Mouse (Mus musculus) stomach, embryonic 15.5 days (tissue): ENCODE results near the gene Zan. TPM values are rescaled to one million over a fixed set of nuclear protein-coding genes. Genes with fewer than 3 reads are reported as not detected.
A peak's percentile ranks its signal among the peaks of the same experiment; 100 is the strongest.

ENCODE experiments used
- ATAC-seq: fragments of 200-750 bp; cut with Nextera tagmentation; 2 replicates; pipeline ENCODE4 v1.8.0; 2017; ENCODE audit warnings: low read depth, moderate number of reproducible peaks, moderate TSS enrichment; ENCODE audit not compliant: insufficient read depth, low FRiP score
- H3K27ac ChIP-seq: fragments of 300-500 bp; sonication (generic); 2 replicates; pipeline ENCODE4 v1.5.1; 2015; ENCODE audit warnings: mild to moderate bottlenecking, inconsistent platforms
- H3K27me3 ChIP-seq: fragments of 300-500 bp; sonication (generic); replicated peaks from 2 replicates; pipeline ENCODE4 v1.6.1; 2015; ENCODE audit warnings: inconsistent platforms
- H3K36me3 ChIP-seq: fragments of 300-500 bp; sonication (generic); 2 replicates; pipeline ENCODE4 v1.6.1; 2015; ENCODE audit warnings: inconsistent platforms
- H3K4me1 ChIP-seq: fragments of 300-500 bp; sonication (generic); 2 replicates; pipeline ENCODE4 v1.6.1; 2015; ENCODE audit warnings: inconsistent platforms
- H3K4me2 ChIP-seq: fragments of 300-500 bp; sonication (generic); 2 replicates; pipeline ENCODE4 v1.6.1; 2015; ENCODE audit warnings: mild to moderate bottlenecking, inconsistent platforms
- H3K4me3 ChIP-seq: fragments of 300-500 bp; sonication (generic); replicated peaks from 2 replicates; pipeline ENCODE4 v1.5.1; 2015; ENCODE audit warnings: inconsistent platforms
- H3K9ac ChIP-seq: fragments of 300-500 bp; sonication (generic); 2 replicates; pipeline ENCODE4 v1.6.1; 2015; ENCODE audit warnings: inconsistent platforms
- H3K9me3 ChIP-seq: fragments of 300-500 bp; sonication (generic); 2 replicates; pipeline ENCODE4 v1.6.1; 2016; ENCODE audit warnings: inconsistent platforms
- WGBS: fragments of 180-500 bp; shearing (Covaris S2); methylation state at CpG from one replicate; pipeline ENCODE4 v1.1.7; 2015; 5-methylcytosine and 5-hydroxymethylcytosine counted together
- polyA plus RNA-seq: library from polyadenylated mRNA; unstranded; fragments of >200 nt; fragmentation: Nextera tagmentation; extraction: Ambion mirVana; gene quantifications from 2 replicates; pipeline ENCODE4 v1.2.1, GENCODE M21; 2015

Gene Zan
- polyA plus RNA-seq, 1 experiment from 2014 or later = 0.72 TPM

DNA sequence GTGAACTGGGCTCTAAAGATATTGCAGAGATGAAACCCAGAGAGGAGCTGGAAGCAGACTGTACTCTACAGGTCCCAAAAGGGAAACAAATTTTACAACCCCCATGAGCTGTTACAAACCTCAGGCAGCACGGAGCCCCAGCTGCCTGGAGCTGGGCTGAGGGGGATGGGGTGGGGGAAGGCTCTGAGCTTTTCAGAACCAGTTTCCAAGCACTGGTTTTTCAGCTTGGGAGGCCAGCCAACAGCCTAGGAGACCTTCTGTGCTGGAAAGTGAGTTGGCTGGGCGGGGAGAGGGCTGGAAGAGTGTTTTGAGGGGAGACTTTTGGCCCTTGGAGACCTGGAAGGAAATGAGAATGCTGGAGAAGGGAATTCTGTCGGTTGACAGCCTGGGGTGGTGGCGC lies 14.7 kb upstream of the Zan start:
- H3K4me2 ChIP-seq = no peak overlapping the region
- H3K27me3 ChIP-seq = peaks cover under 1% of the 10 kb centered on the region
- no peak for ATAC-seq
- no peaks in the 10 kb centered on the region for H3K36me3 ChIP-seq
- H3K4me3 ChIP-seq = no peak overlapping the region
- no peaks in the 10 kb centered on the region for H3K9me3 ChIP-seq
- WGBS = 50% methylated on average over 4 of the region's 4 CpGs
- H3K4me1 ChIP-seq = no peaks in the 10 kb centered on the region
- no peak overlapping the region for H3K9ac ChIP-seq
- H3K27ac ChIP-seq = no peak overlapping the region

DNA sequence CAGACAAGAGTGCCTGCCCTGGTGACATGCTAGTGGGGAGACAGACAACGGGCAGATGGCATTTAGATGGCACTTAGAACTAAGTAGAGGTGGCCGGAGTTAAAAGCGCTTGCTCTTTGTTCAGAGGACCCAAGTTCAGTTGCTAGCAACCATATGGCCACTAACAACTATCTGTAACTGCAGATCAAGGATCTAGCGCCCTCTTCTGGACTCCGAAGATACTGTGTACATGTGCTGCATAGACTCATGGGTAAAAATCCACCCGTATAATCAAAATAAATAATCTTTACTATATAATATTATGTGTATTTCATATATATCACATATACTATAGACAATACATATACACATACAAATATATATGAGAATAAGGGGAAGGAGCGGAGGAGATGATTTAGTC lies 10.8 kb upstream of the Zan start:
- Histone ChIP-seq H3K4me2 (no peak overlapping the region), H3K27me3 (peaks cover 14% of the 10 kb centered on the region), H3K9me3 (no peaks in the 10 kb centered on the region), H3K9ac (no peak overlapping the region), H3K4me1 (peaks cover 11% of the 10 kb centered on the region; the same call in 1 of the 2 replicates), H3K36me3 (no peaks in the 10 kb centered on the region), H3K4me3 (no peak overlapping the region), H3K27ac (no peak overlapping the region)
- ATAC-seq = no peak
- 85% methylated on average over 7 of the region's 7 CpGs for WGBS

DNA sequence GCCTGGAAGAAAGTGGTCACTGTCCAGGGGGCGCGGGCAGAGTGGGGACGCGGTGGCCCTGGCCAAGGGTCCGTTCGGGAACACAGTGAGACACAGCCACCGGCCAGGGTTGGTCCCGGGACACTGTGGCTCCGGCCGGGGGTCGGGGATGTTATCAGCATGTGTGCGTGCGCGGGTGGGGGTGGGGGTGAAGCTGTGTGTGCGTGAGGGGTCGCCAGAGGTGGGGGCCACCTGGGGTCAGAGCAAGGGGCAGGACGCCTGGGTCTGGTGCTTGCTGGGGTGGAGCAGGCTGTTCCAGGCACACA lies 8.9 kb upstream of the Zan start:
- H3K9me3 ChIP-seq = no peaks in the 10 kb centered on the region
- H3K9ac ChIP-seq = no peak overlapping the region
- peaks cover 14% of the 10 kb centered on the region for H3K27me3 ChIP-seq
- H3K27ac ChIP-seq = no peak overlapping the region
- no peak for ATAC-seq
- H3K36me3 ChIP-seq = no peaks in the 10 kb centered on the region
- 1% methylated on average over 17 of the region's 17 CpGs for WGBS
- H3K4me2 ChIP-seq = peak overlapping the region; percentile 44
- H3K4me1 ChIP-seq = peaks cover 11% of the 10 kb centered on the region; the same call in 1 of the 2 replicates
- peak overlapping the region; percentile 23 for H3K4me3 ChIP-seq

- Histone ChIP-seq H3K4me2 (peak overlapping the region; percentile 44), H3K9me3 (no peaks in the 10 kb centered on the region), H3K4me1 (peaks cover 11% of the 10 kb centered on the region; the same call in 1 of the 2 replicates), H3K4me3 (peak overlapping the region; percentile 23), H3K36me3 (no peaks in the 10 kb centered on the region), H3K9ac (no peak overlapping the region), H3K27ac (no peak overlapping the region), H3K27me3 (peaks cover 14% of the 10 kb centered on the region)
- WGBS = 11% methylated on average over 30 of the region's 30 CpGs
- no peak for ATAC-seq
Measured at GRCm38 (mm10) chr5:137485071-137485850, 8.4 kb upstream of the Zan start.

DNA sequence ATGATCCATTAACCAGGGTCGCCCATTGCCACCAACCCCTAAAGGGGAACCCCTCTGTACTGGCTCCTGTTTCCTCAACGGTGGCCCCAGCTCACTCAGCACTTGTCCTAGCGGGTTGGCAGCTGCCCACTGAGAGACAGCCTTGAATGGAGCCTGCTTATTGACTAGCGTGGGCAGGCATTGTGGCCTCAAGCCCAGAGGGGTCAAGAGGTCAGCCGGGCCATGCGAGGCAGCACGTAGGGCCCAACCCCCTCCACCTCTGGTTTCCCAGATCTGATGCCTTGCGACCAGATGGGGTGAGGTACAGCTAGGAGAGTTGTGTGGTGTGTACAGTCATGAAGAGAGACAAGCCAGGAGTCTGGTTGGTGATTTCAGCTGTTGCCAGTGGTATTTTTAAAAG lies 5.0 kb upstream of the Zan start:
- ATAC-seq = no peak
- peaks cover 11% of the 10 kb centered on the region; the same call in 1 of the 2 replicates for H3K4me1 ChIP-seq
- H3K4me3 ChIP-seq = no peak overlapping the region
- no peak overlapping the region for H3K4me2 ChIP-seq
- H3K9me3 ChIP-seq = no peaks in the 10 kb centered on the region
- H3K27ac ChIP-seq = no peak overlapping the region
- H3K36me3 ChIP-seq = no peaks in the 10 kb centered on the region
- 34% methylated on average over 8 of the region's 8 CpGs for WGBS
- peaks cover 14% of the 10 kb centered on the region for H3K27me3 ChIP-seq
- no peak overlapping the region for H3K9ac ChIP-seq

DNA sequence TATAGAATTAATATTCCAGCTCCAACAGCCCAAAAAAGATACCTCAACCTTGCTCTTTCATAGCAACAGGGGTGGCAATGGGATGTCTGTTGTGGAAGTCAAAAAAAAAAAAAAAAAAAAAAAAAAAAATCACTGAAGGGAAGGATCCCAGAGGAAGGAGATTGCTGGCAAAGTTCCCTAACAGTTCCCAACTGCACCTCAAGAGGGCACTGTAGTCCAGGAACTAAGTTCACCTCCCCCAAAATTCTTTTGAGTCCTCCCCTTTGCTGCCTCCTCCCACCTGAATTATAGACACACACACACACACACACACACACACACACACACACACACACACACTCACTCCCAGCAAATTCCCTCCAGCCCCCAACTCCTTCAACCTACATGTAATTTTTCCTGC lies 4.3 kb upstream of the Zan start:
- Histone ChIP-seq H3K27me3 (peaks cover 11% of the 10 kb centered on the region; the same call in 1 of the 2 replicates), H3K4me2 (no peak overlapping the region), H3K9me3 (no peaks in the 10 kb centered on the region), H3K4me1 (peaks cover 11% of the 10 kb centered on the region; the same call in 1 of the 2 replicates), H3K27ac (no peak overlapping the region), H3K9ac (no peak overlapping the region), H3K4me3 (no peak overlapping the region), H3K36me3 (no peaks in the 10 kb centered on the region)
- no peak for ATAC-seq

DNA sequence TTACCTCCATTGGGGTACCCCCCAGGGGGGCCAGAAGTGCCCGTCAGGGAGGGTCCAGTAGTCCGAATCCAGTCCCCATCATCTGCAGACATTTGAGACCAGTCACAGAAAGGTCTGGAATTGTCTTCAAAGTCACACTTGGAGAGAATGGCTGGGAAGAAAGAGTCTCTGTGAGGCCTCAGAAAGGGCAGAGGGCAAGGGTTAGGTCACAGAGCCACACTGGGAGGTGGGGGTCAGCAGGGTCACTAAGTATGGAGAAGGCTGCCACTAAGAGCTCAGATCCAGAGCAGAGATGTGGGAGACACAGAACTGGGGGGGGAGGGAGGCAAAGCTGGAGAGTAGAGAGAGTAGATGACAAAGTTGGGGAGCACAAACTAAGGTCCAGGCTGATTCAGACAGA lies 2.5 kb downstream of the Zan start:
- ATAC-seq = no peak
- H3K4me3 ChIP-seq = no peak overlapping the region
- no peak overlapping the region for H3K9ac ChIP-seq
- no peaks in the 10 kb centered on the region for H3K36me3 ChIP-seq
- H3K9me3 ChIP-seq = no peaks in the 10 kb centered on the region
- no peak overlapping the region for H3K27ac ChIP-seq
- no peaks in the 10 kb centered on the region for H3K4me1 ChIP-seq
- H3K4me2 ChIP-seq = no peak overlapping the region
- 56% methylated on average over 2 of the region's 2 CpGs for WGBS
- H3K27me3 ChIP-seq = no peaks in the 10 kb centered on the region

- Histone ChIP-seq H3K4me2 (no peak overlapping the region), H3K27ac (peak overlapping the region; percentile 77)
Measured at GRCm38 (mm10) chr5:137472252-137472904, 4.5 kb downstream of the Zan start.

DNA sequence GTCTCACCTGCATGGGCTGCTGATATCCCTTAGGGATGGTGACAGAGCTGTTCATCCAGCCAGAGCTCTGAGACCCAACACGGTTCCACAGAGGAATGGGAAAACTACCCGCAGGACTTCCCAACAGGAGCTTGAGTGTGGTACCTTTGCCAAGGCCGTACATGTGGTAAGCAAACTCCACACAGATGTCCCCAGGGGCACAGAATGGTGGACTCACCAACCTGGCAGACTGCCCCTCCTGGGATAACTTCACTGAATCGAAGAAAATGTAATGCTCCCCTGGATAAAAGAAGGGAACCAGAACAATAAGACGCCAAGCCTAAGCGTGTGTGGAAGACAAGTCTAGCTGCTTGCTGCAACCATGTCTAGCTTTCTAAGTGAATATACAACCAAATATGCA lies 9.9 kb downstream of the Zan start:
- no peak overlapping the region for H3K4me2 ChIP-seq
- H3K9me3 ChIP-seq = no peaks in the 10 kb centered on the region
- no peak overlapping the region for H3K27ac ChIP-seq
- ATAC-seq = no peak
- H3K4me1 ChIP-seq = no peaks in the 10 kb centered on the region
- H3K36me3 ChIP-seq = no peaks in the 10 kb centered on the region
- no peaks in the 10 kb centered on the region for H3K27me3 ChIP-seq
- 91% methylated on average over 6 of the region's 6 CpGs for WGBS
- no peak overlapping the region for H3K9ac ChIP-seq
- H3K4me3 ChIP-seq = no peak overlapping the region

More at GRCm38 (mm10) chr5:137472252-137472904, 4.5 kb downstream of the Zan start:
- Histone ChIP-seq H3K9ac (no peak overlapping the region), H3K9me3 (no peaks in the 10 kb centered on the region), H3K4me1 (no peaks in the 10 kb centered on the region), H3K36me3 (no peaks in the 10 kb centered on the region), H3K27me3 (no peaks in the 10 kb centered on the region), H3K4me3 (no peak overlapping the region)
- peak; percentile 88 for ATAC-seq
- 61% methylated on average over 5 of the region's 5 CpGs for WGBS

DNA sequence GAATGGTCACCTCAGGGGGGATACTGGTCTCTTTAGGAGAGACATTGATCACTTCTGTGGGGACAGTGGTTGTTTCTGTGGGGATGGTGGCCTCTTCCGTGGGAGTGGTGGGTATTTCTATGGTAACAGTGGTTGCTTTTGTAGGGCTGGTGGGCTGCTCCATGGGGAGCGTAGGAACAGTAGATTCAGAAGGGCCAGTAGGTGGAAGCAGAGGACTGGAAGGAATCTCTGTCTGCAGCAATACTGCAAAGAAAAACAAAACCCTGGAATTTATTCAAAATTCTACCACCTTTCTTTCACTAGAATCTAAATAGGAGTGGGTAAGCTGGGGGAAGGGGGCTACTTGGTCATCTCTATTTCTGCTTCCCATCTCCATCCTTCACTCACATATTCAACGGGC lies 11.8 kb downstream of the Zan start:
- H3K4me2 ChIP-seq = no peak overlapping the region
- ATAC-seq = no peak
- H3K27ac ChIP-seq = no peak overlapping the region
- no peaks in the 10 kb centered on the region for H3K4me1 ChIP-seq
- 43% methylated on average over 3 of the region's 3 CpGs for WGBS
- no peaks in the 10 kb centered on the region for H3K36me3 ChIP-seq
- H3K27me3 ChIP-seq = no peaks in the 10 kb centered on the region
- no peaks in the 10 kb centered on the region for H3K9me3 ChIP-seq
- H3K4me3 ChIP-seq = no peak overlapping the region
- no peak overlapping the region for H3K9ac ChIP-seq

DNA sequence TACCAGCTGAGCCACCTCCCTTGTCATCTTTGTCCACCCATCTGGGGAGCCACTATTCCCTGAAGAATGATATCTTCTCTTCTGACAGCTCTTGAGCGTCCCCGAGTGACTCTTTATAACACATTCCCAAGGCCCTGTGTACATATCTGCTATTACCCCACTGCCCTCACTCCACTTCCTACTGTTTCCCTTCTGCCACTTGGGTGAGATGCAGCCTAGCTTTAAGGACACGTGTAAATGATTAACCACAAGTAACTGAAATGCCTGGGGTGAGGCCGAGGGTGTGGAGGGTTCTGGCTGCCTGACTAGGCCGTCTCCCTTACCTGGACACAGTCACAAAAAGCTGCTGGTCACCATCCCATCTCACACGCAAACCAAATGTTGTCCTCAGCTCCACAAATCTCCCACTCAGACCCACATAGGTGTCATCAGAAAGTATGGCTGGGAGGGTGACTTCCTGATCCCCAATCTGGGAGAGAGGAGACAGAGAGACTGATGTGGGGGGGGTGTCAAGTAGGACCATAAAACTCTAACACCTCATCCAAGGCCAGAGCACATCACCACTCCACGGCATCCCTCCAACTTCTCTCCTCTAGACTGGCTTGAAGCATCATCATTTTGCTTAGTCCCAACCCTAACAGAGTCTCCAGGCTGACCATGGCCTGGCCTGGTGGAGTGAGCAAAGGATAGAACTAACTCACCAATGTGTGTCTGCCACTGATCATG lies 20.8 kb downstream of the Zan start:
- Histone ChIP-seq H3K36me3 (no peaks in the 10 kb centered on the region), H3K4me1 (no peaks in the 10 kb centered on the region), H3K27me3 (no peaks in the 10 kb centered on the region), H3K4me2 (no peak overlapping the region), H3K4me3 (no peak overlapping the region), H3K9me3 (no peaks in the 10 kb centered on the region), H3K27ac (peak overlapping the region; percentile 65; the same call in 1 of the 2 replicates), H3K9ac (no peak overlapping the region)
- peak; percentile 92 for ATAC-seq
- WGBS = 33% methylated on average over 7 of the region's 7 CpGs

GRCm38 (mm10) chr5:137455206-137455605 lies 21.7 kb downstream of the Zan start:
- H3K4me2 ChIP-seq = no peak overlapping the region
- no peaks in the 10 kb centered on the region for H3K27me3 ChIP-seq
- H3K36me3 ChIP-seq = no peaks in the 10 kb centered on the region
- 70% methylated on average over 6 of the region's 6 CpGs for WGBS
- no peak for ATAC-seq
- no peaks in the 10 kb centered on the region for H3K9me3 ChIP-seq
- no peak overlapping the region for H3K4me3 ChIP-seq
- H3K4me1 ChIP-seq = no peaks in the 10 kb centered on the region
- H3K27ac ChIP-seq = no peak overlapping the region
- H3K9ac ChIP-seq = no peak overlapping the region
